17 mouse cellular contexts compared by ENCODE assay signal in the genomic region with DNA sequence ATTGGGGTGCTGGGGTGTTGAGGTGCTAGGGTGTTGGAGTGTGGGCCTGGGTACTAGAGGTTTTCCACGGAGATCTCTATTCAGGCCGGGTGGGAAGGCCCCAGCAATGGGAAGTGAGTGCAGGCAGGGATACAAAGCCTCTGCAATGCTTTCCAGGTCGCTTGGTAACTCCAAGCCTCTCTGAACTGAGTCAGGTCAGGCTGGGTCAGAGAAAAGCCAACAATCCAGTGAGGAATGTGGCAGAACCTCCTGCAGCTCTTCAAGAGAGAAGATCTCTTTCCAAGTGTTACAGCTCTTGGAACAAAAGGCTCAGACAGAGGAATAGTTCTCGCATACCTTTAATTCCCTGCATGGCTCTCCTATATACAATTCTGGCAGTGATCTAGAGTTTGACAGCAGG.
DNase-seq lines count a peak whose midpoint lies in the region; ATAC-seq and TF ChIP-seq lines count a peak whose summit lies in the region.
"Had no signal": no experiment of that assay in that cellular context is flagged by ENCODE, and none has a peak within 500 bp of the region (broad histone marks: within the 10 kb centered on the region; RNA-seq: fewer than 3 reads in every experiment).

No protein-coding gene starts in this region.

- peak; percentile 40 for DNase-seq in lung, embryonic 14.5 days
- DNase-seq in lung, postnatal 14 days: no peak
- DNase-seq in Muller cell, postnatal 12 days (ENCODE audit: inconsistent ontology term): peak; percentile 59
- peak; percentile 15 for DNase-seq in ZHBTc4 (ENCODE audit: low read depth, low spot score)
- DNase-seq in lung, postnatal 25 days (ENCODE audit: low spot score): peak; percentile 5
- no peak for DNase-seq in heart, postnatal 14 days
- no peak for DNase-seq in left cerebral cortex, postnatal 10 days (ENCODE audit: extremely low spot score in 1 of 2, low spot score in 2 of 2)
- DNase-seq: adrenal gland, postnatal 36 days; cerebellum, postnatal 14 days; kidney, adult 18-20 months; right cerebral cortex, postnatal 4 days; thymus, adult 2 months had no signal

- 12% methylated on average over 4 of the region's 4 CpGs for WGBS in lung, embryonic 14.5 days

- ATAC-seq in lung, embryonic 14.5 days (ENCODE audit: insufficient read depth): peak; percentile 73
- ATAC-seq: forebrain, embryonic 14.5 days had no signal

- H3K27me3 ChIP-seq in lung, embryonic 14.5 days (ENCODE audit: insufficient read depth, low read length): no peaks in the 10 kb centered on the region
- H3K27me3 ChIP-seq: embryonic facial prominence, embryonic 13.5 days; heart, embryonic 13.5 days; midbrain, embryonic 12.5 days; neural tube, embryonic 12.5 days had no signal

- no peaks in the 10 kb centered on the region for H3K4me1 ChIP-seq in lung, embryonic 14.5 days (ENCODE audit: insufficient read depth)
- H3K4me1 ChIP-seq: embryonic facial prominence, embryonic 13.5 days had no signal

- intact Hi-C loops in heart, postnatal 14 days (cut with DNase I): no loop called here
- intact Hi-C loops in left cerebral cortex, postnatal 10 days (cut with DNase I): no loop called here

- no peaks in the 10 kb centered on the region for H3K9me3 ChIP-seq in lung, embryonic 14.5 days (ENCODE audit: low read depth, low read length)
- H3K9me3 ChIP-seq: embryonic facial prominence, embryonic 13.5 days; heart, embryonic 13.5 days; midbrain, embryonic 12.5 days; neural tube, embryonic 12.5 days had no signal

- no peak overlapping the region for H3K9ac ChIP-seq in lung, embryonic 14.5 days
- H3K9ac ChIP-seq: embryonic facial prominence, embryonic 13.5 days; heart, embryonic 13.5 days; midbrain, embryonic 12.5 days; neural tube, embryonic 12.5 days had no signal

- H3K36me3 ChIP-seq in lung, embryonic 14.5 days (ENCODE audit: insufficient read depth): no peaks in the 10 kb centered on the region
- H3K36me3 ChIP-seq: embryonic facial prominence, embryonic 13.5 days; heart, embryonic 13.5 days; midbrain, embryonic 12.5 days; neural tube, embryonic 12.5 days had no signal

- no peak overlapping the region for H3K4me3 ChIP-seq in lung, embryonic 14.5 days (ENCODE audit: low read depth, low read length)
- H3K4me3 ChIP-seq: embryonic facial prominence, embryonic 13.5 days; heart, embryonic 13.5 days; midbrain, embryonic 12.5 days; neural tube, embryonic 12.5 days had no signal

- H3K27ac ChIP-seq in lung, embryonic 14.5 days (ENCODE audit: low read depth): no peak overlapping the region
- H3K27ac ChIP-seq: embryonic facial prominence, embryonic 13.5 days; heart, embryonic 13.5 days; midbrain, embryonic 12.5 days; neural tube, embryonic 12.5 days had no signal

- TF ChIP-seq CTCF in lung, embryonic 14.5 days (IDR thresholded peaks at IDR 0.05; ENCODE audit: low read depth): no peak

- no peak overlapping the region for H3K4me2 ChIP-seq in lung, embryonic 14.5 days
- H3K4me2 ChIP-seq: embryonic facial prominence, embryonic 13.5 days; heart, embryonic 13.5 days; midbrain, embryonic 12.5 days; neural tube, embryonic 12.5 days had no signal

Comparison
In these comparisons a context has a peak if more than half of its experiments do, and no peak if none do; other contexts are left out.
1. DNase-seq: peak in lung, embryonic 14.5 days (single experiment), Muller cell, postnatal 12 days (single experiment), ZHBTc4 (single experiment) and lung, postnatal 25 days (single experiment); none in lung, postnatal 14 days (single experiment), heart, postnatal 14 days (0 of 2) and left cerebral cortex, postnatal 10 days (0 of 2).